Mouse (Mus musculus): ENCODE measurements around the gene Brix1. TPM values are rescaled to one million over a fixed set of nuclear protein-coding genes. Genes with fewer than 3 reads are reported as not detected.
"Not testable (repeated sequence)": the region's sequence is repeated elsewhere in the genome, so short reads cannot be mapped to it uniquely, and the experiment has no call there.

Brix1 gene
- total RNA-seq (2012; rRNA removed), result 35.7 and 54.7 TPM in 2 replicates

DNA sequence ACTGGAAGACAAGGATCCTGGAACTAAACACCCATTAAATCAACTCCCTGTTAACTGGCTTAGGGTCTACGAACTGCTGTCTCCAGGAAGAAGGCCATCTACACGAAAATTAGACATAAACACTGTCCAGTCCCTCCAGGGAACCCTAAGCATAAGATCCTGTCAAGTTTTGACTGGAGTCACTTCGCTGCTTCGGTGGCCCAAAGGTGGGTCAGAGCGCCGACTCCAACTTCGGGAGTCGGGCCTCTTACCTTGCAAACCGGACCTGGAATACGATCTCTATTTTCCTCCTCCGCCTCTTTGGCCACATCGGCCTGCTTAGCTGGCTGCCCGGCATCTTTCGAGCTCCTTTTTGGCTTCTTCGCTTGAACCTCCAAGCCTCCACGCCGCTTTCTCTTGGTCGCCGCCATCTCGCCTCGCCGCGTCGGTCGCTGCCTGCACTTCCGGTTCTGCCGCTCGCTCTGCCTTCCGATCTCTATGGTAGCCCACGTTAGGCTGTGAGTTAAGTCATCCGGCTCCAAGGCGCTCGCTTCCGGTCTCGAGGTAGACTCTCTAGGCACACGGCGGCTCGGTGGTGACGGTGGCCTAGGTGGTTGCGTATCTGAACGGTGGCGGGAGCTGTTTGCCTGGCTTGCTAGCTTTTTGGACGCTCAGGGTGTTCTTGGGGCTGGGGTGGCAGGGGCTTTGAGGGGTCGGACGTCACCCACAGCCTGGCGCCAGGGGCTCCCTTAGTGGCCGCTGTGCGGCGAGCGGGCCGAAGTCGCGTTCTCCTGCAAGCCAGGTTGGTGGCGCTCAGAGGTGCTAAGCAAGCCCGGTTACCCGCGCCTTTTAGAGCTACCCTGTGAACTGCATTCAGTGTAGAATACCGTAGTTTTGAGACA lies at the start of gene Brix1, which contains the start of gene Rad1:
Gene Brix1 (minus strand): TSS at position 464 of the 881 bp plus-strand sequence.
Gene Rad1 (plus strand): TSS at position 535 of the 881 bp plus-strand sequence.
- H3K36me3 ChIP-seq (ENCODE audit: control insufficient read depth, insufficient read depth, low read length, poor library complexity, severe bottlenecking), result peaks cover 30% of the 10 kb centered on the region
- peak within 1 kb of the TSS; percentile 92 for H3K9ac ChIP-seq (ENCODE audit: insufficient read depth, low read depth, low read length, poor library complexity, severe bottlenecking)
- peaks cover 0 to 4% of the 10 kb centered on the region in 2 experiments; a peak in 1 of 4 replicates for H3K4me1 ChIP-seq (ENCODE audit: control insufficient read depth in 2 of 2, insufficient read depth in 2 of 2, low read length in 2 of 2, poor library complexity in 1 of 2)
- H3K9me3 ChIP-seq (ENCODE audit: control insufficient read depth, insufficient read depth, low read depth, low read length), result no peaks in the 10 kb centered on the region
- peak within 1 kb of the TSS; percentile 74 for H3K27ac ChIP-seq (ENCODE audit: insufficient read depth, low read depth, low read length, poor library complexity, severe bottlenecking)
- in situ Hi-C loops (cut with MboI; ENCODE audit: low sequenced_read_pairs in 2 of 2, unreplicated experiment in 2 of 2), result loop anchor here in 1 of 2 experiments (25.0 kb wide), 1 partner anchor 902 kb away; the partner anchor contains the start of gene Tars
- H3K4me3 ChIP-seq (ENCODE audit: insufficient read depth in 1 of 2, low read depth in 1 of 2, low read length in 2 of 2, poor library complexity in 1 of 2, severe bottlenecking in 1 of 2), result peak within 1 kb of the TSS; percentile 90 to 96
- TF ChIP-seq HCFC1 (IDR thresholded peaks at IDR 0.05; ENCODE audit: borderline replicate concordance, insufficient read depth, low read length) (peak; percentile 76; the same call in 1 of the 2 replicates), CHD2 (IDR thresholded peaks at IDR 0.05; ENCODE audit: low read depth, low read length) (no peak)
- peak; percentile 94 for DNase-seq (ENCODE audit: low read depth, low spot score)

DNA sequence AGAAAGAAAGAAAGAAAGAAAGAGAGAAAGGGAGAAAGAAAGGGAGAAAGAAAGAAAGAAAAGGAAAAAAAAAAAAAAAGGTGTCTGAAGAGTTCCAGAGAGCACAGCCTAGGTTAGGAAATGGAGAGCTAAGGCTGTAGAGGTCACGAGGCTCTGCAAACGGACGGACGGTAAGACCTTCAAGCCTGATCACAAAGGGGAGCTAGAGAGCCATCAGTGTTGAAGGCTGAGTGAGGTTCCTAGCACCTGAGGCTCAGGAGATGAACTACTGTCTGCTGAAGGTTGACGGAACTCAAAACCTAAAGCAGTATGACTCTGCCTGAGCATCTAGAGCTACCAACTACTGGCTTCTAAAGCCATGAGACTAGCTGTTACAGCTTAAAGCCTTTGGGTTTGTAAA lies 48.8 kb upstream of the Brix1 start:
- H3K36me3 ChIP-seq (ENCODE audit: control insufficient read depth, insufficient read depth, low read length, poor library complexity, severe bottlenecking), result no peaks in the 10 kb centered on the region
- in situ Hi-C loops (cut with MboI; ENCODE audit: low sequenced_read_pairs in 2 of 2, unreplicated experiment in 2 of 2), result no loop called here
- TF ChIP-seq ZNF384 (IDR thresholded peaks at IDR 0.05; ENCODE audit: low read depth, low read length), result no peak
- TF ChIP-seq MAFK (IDR thresholded peaks at IDR 0.05; ENCODE audit: insufficient read depth, low read depth, low read length), result no peak
- TF ChIP-seq HCFC1 (IDR thresholded peaks at IDR 0.05; ENCODE audit: borderline replicate concordance, insufficient read depth, low read length), result no peak
- no peak for TF ChIP-seq CHD2 (IDR thresholded peaks at IDR 0.05; ENCODE audit: low read depth, low read length)
- no peak for TF ChIP-seq ZC3H11A (IDR thresholded peaks at IDR 0.05; ENCODE audit: borderline replicate concordance, low read depth, low read length)

DNA sequence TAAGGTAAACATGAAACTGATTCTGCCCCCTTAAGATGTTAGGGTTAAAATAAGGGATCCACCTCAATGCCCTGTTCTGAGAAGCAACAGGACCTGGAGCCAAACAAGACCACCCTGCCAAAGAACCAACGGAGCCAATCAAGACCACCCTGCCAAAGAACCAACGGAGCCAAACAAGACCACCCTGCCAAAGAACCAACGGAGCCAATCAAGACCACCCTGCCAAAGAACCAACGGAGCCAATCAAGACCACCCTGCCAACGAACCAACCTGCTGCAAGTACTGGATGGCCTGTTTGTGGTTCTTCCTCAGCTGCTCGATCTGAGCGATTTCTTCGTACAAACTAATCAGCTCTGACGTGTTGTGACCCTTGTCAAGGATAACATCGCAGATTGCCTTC lies 47.6 kb upstream of the Brix1 start:
- in situ Hi-C loops (cut with MboI; ENCODE audit: low sequenced_read_pairs in 2 of 2, unreplicated experiment in 2 of 2); H3K4me3 ChIP-seq (ENCODE audit: insufficient read depth in 1 of 2, low read depth in 1 of 2, low read length in 2 of 2, poor library complexity in 1 of 2, severe bottlenecking in 1 of 2); H3K27ac ChIP-seq (ENCODE audit: insufficient read depth, low read depth, low read length, poor library complexity, severe bottlenecking); DNase-seq (ENCODE audit: low read depth, low spot score); H3K9me3 ChIP-seq (ENCODE audit: control insufficient read depth, insufficient read depth, low read depth, low read length); H3K36me3 ChIP-seq (ENCODE audit: control insufficient read depth, insufficient read depth, low read length, poor library complexity, severe bottlenecking); H3K4me1 ChIP-seq (ENCODE audit: control insufficient read depth in 2 of 2, insufficient read depth in 2 of 2, low read length in 2 of 2, poor library complexity in 1 of 2); H3K9ac ChIP-seq (ENCODE audit: insufficient read depth, low read depth, low read length, poor library complexity, severe bottlenecking): not testable (repeated sequence)

More for the DNA sequence above, 48.8 kb upstream of the Brix1 start:
- no peak overlapping the region for H3K27ac ChIP-seq (ENCODE audit: insufficient read depth, low read depth, low read length, poor library complexity, severe bottlenecking)
- no peaks in the 10 kb centered on the region for H3K9me3 ChIP-seq (ENCODE audit: control insufficient read depth, insufficient read depth, low read depth, low read length)
- DNase-seq (ENCODE audit: low read depth, low spot score), result no peak
- H3K4me1 ChIP-seq (ENCODE audit: control insufficient read depth in 2 of 2, insufficient read depth in 2 of 2, low read length in 2 of 2, poor library complexity in 1 of 2), result no peaks in the 10 kb centered on the region
- no peak overlapping the region for H3K9ac ChIP-seq (ENCODE audit: insufficient read depth, low read depth, low read length, poor library complexity, severe bottlenecking)
- H3K4me3 ChIP-seq (ENCODE audit: insufficient read depth in 1 of 2, low read depth in 1 of 2, low read length in 2 of 2, poor library complexity in 1 of 2, severe bottlenecking in 1 of 2), result no peak overlapping the region

DNA sequence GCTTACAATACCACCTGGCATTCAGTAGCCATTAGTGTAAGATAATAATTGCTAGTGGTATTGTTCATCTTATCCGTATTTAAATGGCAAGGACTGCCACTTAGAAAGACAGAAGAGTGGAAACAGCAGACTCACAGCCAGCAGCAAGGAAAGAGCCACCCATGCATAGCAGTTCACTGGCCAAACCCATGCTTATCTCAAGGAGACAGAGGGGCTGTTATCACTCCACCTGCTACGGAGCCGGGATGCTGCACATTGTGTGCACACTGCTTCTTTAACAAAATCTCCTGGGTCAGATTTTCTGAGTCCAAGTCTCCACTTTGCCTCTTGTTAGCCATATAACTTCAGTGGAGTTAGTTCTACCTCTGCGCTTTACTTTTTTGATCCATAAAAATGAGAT lies 45.6 kb upstream of the Brix1 start:
- DNase-seq (ENCODE audit: low read depth, low spot score), result no peak

More for the DNA sequence above, 45.6 kb upstream of the Brix1 start:
- in situ Hi-C loops (cut with MboI; ENCODE audit: low sequenced_read_pairs in 2 of 2, unreplicated experiment in 2 of 2), result no loop called here
- Histone ChIP-seq H3K9ac (ENCODE audit: insufficient read depth, low read depth, low read length, poor library complexity, severe bottlenecking) (no peak overlapping the region), H3K4me3 (ENCODE audit: insufficient read depth in 1 of 2, low read depth in 1 of 2, low read length in 2 of 2, poor library complexity in 1 of 2, severe bottlenecking in 1 of 2) (no peak overlapping the region), H3K27ac (ENCODE audit: insufficient read depth, low read depth, low read length, poor library complexity, severe bottlenecking) (no peak overlapping the region), H3K4me1 (ENCODE audit: control insufficient read depth in 2 of 2, insufficient read depth in 2 of 2, low read length in 2 of 2, poor library complexity in 1 of 2) (no peaks in the 10 kb centered on the region), H3K9me3 (ENCODE audit: control insufficient read depth, insufficient read depth, low read depth, low read length) (no peaks in the 10 kb centered on the region), H3K36me3 (ENCODE audit: control insufficient read depth, insufficient read depth, low read length, poor library complexity, severe bottlenecking) (no peaks in the 10 kb centered on the region)
- TF ChIP-seq CHD2 (IDR thresholded peaks at IDR 0.05; ENCODE audit: low read depth, low read length) (no peak), HCFC1 (IDR thresholded peaks at IDR 0.05; ENCODE audit: borderline replicate concordance, insufficient read depth, low read length) (no peak), MAFK (IDR thresholded peaks at IDR 0.05; ENCODE audit: insufficient read depth, low read depth, low read length) (no peak), ZC3H11A (IDR thresholded peaks at IDR 0.05; ENCODE audit: borderline replicate concordance, low read depth, low read length) (no peak), ZNF384 (IDR thresholded peaks at IDR 0.05; ENCODE audit: low read depth, low read length) (no peak)
